Mouse (Mus musculus) liver, embryonic 11.5 days (tissue): ENCODE results near the gene Htt. TPM values are rescaled to one million over a fixed set of nuclear protein-coding genes. Genes with fewer than 3 reads are reported as not detected.
"Not testable (repeated sequence)": the region's sequence is repeated elsewhere in the genome, so short reads cannot be mapped to it uniquely, and the experiment has no call there.

Experiments used
- ATAC-seq: fragments of 200-750 bp; cut with Nextera tagmentation; replicated peaks from 2 replicates; pipeline ENCODE4 v1.8.0; 2017; ENCODE audit warnings: moderate number of reproducible peaks, mild to moderate bottlenecking, moderate TSS enrichment, moderate library complexity; ENCODE audit not compliant: low FRiP score
- DNase-seq: peaks from one replicate; pipeline ENCODE4 v3.0.0-alpha.2; 2017; ENCODE audit warnings: low spot score
- H3K27ac ChIP-seq: fragments of 300-500 bp; sonication (generic); 2 replicates; pipeline ENCODE4 v1.5.1; 2014; ENCODE audit warnings: mild to moderate bottlenecking, low read depth, low read length, control low read depth
- H3K27me3 ChIP-seq: fragments of 300-500 bp; sonication (generic); replicated peaks from 2 replicates; pipeline ENCODE4 v1.6.1; 2014; ENCODE audit warnings: low read length, mixed read lengths; ENCODE audit not compliant: control insufficient read depth, insufficient read depth
- H3K36me3 ChIP-seq: fragments of 300-500 bp; sonication (generic); 2 replicates; pipeline ENCODE4 v1.6.1; 2014; ENCODE audit warnings: mild to moderate bottlenecking, low read length, moderate library complexity, mixed read lengths; ENCODE audit not compliant: control insufficient read depth, insufficient read depth
- H3K4me1 ChIP-seq: fragments of 300-500 bp; sonication (generic); replicated peaks from 2 replicates; pipeline ENCODE4 v1.6.1; 2014; ENCODE audit warnings: low read length, mixed read lengths; ENCODE audit not compliant: control insufficient read depth, insufficient read depth
- H3K4me2 ChIP-seq: fragments of 300-500 bp; sonication (generic); 2 replicates; pipeline ENCODE4 v1.6.1; 2014; ENCODE audit warnings: mild to moderate bottlenecking, control low read depth, moderate library complexity
- H3K4me3 ChIP-seq: fragments of 300-500 bp; sonication (generic); 2 replicates; pipeline ENCODE4 v1.5.1; 2014; ENCODE audit warnings: low read depth, low read length, control low read depth
- H3K9ac ChIP-seq: fragments of 300-500 bp; sonication (generic); 2 replicates; pipeline ENCODE4 v1.6.1; 2014; ENCODE audit warnings: low read depth, low read length, control low read depth
- H3K9me3 ChIP-seq: fragments of 300-500 bp; sonication (generic); 2 replicates; pipeline ENCODE4 v1.6.1; 2016; ENCODE audit warnings: low read length, inconsistent platforms, mixed read lengths; ENCODE audit not compliant: control insufficient read depth
- WGBS: fragments of 180-500 bp; shearing (Covaris S2); extraction: QIAGEN DNeasy Blood & Tissue Kit; methylation state at CpG from one replicate; pipeline ENCODE4 v1.1.7; 2014; 5-methylcytosine and 5-hydroxymethylcytosine counted together
- polyA plus RNA-seq: library from polyadenylated mRNA; unstranded; fragments of >200 nt; fragmentation: Nextera tagmentation; extraction: Ambion mirVana; gene quantifications from 2 replicates; pipeline ENCODE4 v1.2.1, GENCODE M21; 2014

Htt gene
- polyA plus RNA-seq, 1 experiment from 2014 or later = 18.9 TPM

DNA sequence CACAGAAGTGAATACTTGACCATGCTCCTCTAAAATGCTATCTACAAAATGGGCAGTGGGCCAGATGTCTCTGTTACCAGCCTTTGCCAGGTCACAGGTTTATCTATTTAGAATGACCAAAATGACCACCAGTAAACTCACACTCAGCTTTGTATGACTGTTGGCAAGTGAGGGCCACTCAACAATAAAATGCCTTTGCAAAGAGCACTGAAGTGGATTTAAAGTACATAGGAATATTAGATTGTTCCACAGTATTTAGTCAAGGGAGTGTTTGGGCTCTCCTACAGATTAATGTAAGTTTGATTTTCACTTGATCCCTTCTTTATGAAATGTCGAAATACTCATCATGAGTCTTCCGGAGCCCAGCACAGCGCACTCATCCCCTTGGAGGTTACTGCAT lies 92.5 kb downstream of the Htt start:
- Histone ChIP-seq H3K36me3 (peaks cover 13% of the 10 kb centered on the region; the same call in 1 of the 2 replicates), H3K9me3 (no peaks in the 10 kb centered on the region), H3K9ac (no peak overlapping the region), H3K27ac (no peak overlapping the region), H3K4me2 (no peak overlapping the region), H3K27me3 (no peaks in the 10 kb centered on the region), H3K4me3 (no peak overlapping the region), H3K4me1 (no peaks in the 10 kb centered on the region)
- ATAC-seq (no peak), DNase-seq (no peak)
- WGBS = 94% methylated on average over 3 of the region's 3 CpGs

GRCm38 (mm10) chr5:34865367-34865766 lies 103.8 kb downstream of the Htt start:
- DNase-seq (no peak), ATAC-seq (peak; percentile 97)
- no peaks in the 10 kb centered on the region for H3K4me1 ChIP-seq
- no peak overlapping the region for H3K4me2 ChIP-seq
- no peaks in the 10 kb centered on the region for H3K9me3 ChIP-seq
- no peak overlapping the region for H3K27ac ChIP-seq
- no peak overlapping the region for H3K9ac ChIP-seq
- H3K4me3 ChIP-seq = no peak overlapping the region
- no peaks in the 10 kb centered on the region for H3K27me3 ChIP-seq
- peaks cover 16% of the 10 kb centered on the region for H3K36me3 ChIP-seq
- 73% methylated on average over 5 of the region's 5 CpGs for WGBS

DNA sequence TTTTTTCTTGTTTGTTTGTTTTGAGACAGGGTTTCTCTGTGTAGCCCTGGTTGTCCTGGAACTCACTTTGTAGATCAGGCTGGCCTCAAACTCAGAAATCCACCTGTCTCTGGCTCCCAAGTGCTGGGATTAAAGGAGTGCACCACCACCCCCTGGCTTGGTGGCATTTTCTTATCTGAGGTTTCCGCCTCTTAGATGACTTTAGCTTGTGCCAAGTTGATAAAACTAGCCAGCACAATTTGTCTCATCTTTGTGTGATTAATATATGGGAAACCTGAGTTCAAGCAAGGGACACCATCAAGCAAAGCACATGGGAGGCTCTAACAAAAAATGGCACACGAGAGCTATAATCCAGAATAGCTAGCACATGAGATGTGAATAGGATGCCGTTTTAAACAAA lies 118.8 kb downstream of the Htt start:
- peak overlapping the region; percentile 44; the same call in 1 of the 2 replicates for H3K27ac ChIP-seq

GRCm38 (mm10) chr5:34881023-34881422 lies 119.5 kb downstream of the Htt start:
- DNase-seq (peak; percentile 43), ATAC-seq (peak; percentile 100)
- peak overlapping the region; percentile 91 for H3K27ac ChIP-seq
- 40% methylated on average over 3 of the region's 3 CpGs for WGBS
- no peak overlapping the region for H3K4me3 ChIP-seq
- H3K4me2 ChIP-seq = peak overlapping the region; percentile 13
- peak overlapping the region; percentile 52; the same call in 1 of the 2 replicates for H3K9ac ChIP-seq
- peaks cover 26% of the 10 kb centered on the region for H3K36me3 ChIP-seq
- H3K9me3 ChIP-seq = no peaks in the 10 kb centered on the region
- no peaks in the 10 kb centered on the region for H3K27me3 ChIP-seq
- H3K4me1 ChIP-seq = peaks cover 3% of the 10 kb centered on the region; the same call in 1 of the 2 replicates

More for the DNA sequence above, 118.8 kb downstream of the Htt start:
- WGBS = 81% methylated on average over 3 of the region's 3 CpGs
- H3K36me3 ChIP-seq = peaks cover 27% of the 10 kb centered on the region
- DNase-seq, H3K9me3 ChIP-seq, H3K4me3 ChIP-seq, H3K4me1 ChIP-seq, H3K9ac ChIP-seq, H3K27me3 ChIP-seq, H3K4me2 ChIP-seq: not testable (repeated sequence)
- peak; percentile 34; the same call in 1 of the 2 replicates for ATAC-seq

DNA sequence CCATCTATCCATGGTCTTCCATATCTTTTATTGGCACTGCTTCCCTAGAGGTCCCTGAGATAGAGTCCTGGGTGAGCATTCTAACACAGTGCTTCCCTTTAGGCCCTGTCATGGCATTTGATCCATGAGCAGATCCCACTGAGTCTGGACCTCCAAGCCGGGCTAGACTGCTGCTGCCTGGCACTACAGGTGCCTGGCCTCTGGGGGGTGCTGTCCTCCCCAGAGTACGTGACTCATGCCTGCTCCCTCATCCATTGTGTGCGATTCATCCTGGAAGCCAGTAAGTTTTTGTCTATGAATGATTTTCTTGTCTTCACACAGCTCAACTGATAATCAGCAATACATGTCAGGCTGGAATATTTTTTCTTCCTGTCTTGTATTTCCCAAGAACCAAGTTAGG lies 123.7 kb downstream of the Htt start:
- Histone ChIP-seq H3K27me3 (no peaks in the 10 kb centered on the region), H3K9me3 (no peaks in the 10 kb centered on the region), H3K9ac (no peak overlapping the region), H3K4me1 (peaks cover 3% of the 10 kb centered on the region; the same call in 1 of the 2 replicates), H3K4me3 (no peak overlapping the region), H3K27ac (no peak overlapping the region), H3K4me2 (no peak overlapping the region), H3K36me3 (peaks cover 28% of the 10 kb centered on the region)
- DNase-seq = no peak
- WGBS = 84% methylated on average over 3 of the region's 3 CpGs
- no peak for ATAC-seq

- Histone ChIP-seq H3K4me3 (no peak overlapping the region), H3K27me3 (no peaks in the 10 kb centered on the region), H3K9me3 (no peaks in the 10 kb centered on the region), H3K9ac (no peak overlapping the region), H3K36me3 (peaks cover 29% of the 10 kb centered on the region), H3K4me1 (no peaks in the 10 kb centered on the region), H3K27ac (no peak overlapping the region; the same call in 1 of the 2 replicates), H3K4me2 (no peak overlapping the region)
- WGBS = 76% methylated on average over 4 of the region's 4 CpGs
- ATAC-seq (no peak), DNase-seq (no peak)
Observed at GRCm38 (mm10) chr5:34889252-34889651, 127.7 kb downstream of the Htt start.

GRCm38 (mm10) chr5:34896697-34897453 lies 135.3 kb downstream of the Htt start:
- H3K4me1 ChIP-seq = peaks cover 6% of the 10 kb centered on the region
- no peaks in the 10 kb centered on the region for H3K9me3 ChIP-seq
- ATAC-seq (peak; percentile 97), DNase-seq (no peak)
- H3K9ac ChIP-seq = no peak overlapping the region
- no peak overlapping the region for H3K4me2 ChIP-seq
- H3K27ac ChIP-seq = peak overlapping the region; percentile 28; the same call in 1 of the 2 replicates
- H3K36me3 ChIP-seq = peaks cover 38% of the 10 kb centered on the region; the same call in 1 of the 2 replicates
- 68% methylated on average over 3 of the region's 3 CpGs for WGBS
- H3K27me3 ChIP-seq = no peaks in the 10 kb centered on the region
- H3K4me3 ChIP-seq = no peak overlapping the region

GRCm38 (mm10) chr5:34899787-34900469 lies 138.4 kb downstream of the Htt start:
- H3K9ac ChIP-seq = no peak overlapping the region
- H3K27me3 ChIP-seq = no peaks in the 10 kb centered on the region
- no peak for ATAC-seq
- no peak overlapping the region for H3K4me2 ChIP-seq
- peaks cover 43% of the 10 kb centered on the region for H3K36me3 ChIP-seq
- no peak overlapping the region for H3K4me3 ChIP-seq
- 95% methylated on average over 6 of the region's 6 CpGs for WGBS
- no peaks in the 10 kb centered on the region for H3K9me3 ChIP-seq
- DNase-seq = no peak
- no peak overlapping the region for H3K27ac ChIP-seq
- H3K4me1 ChIP-seq = peaks cover 6% of the 10 kb centered on the region
